Mouse (Mus musculus) lung, embryonic 14.5 days (tissue): ENCODE measurements around the gene Evi2b. TPM values are rescaled to one million over a fixed set of nuclear protein-coding genes. Genes with fewer than 3 reads are reported as not detected.

Source experiments
- ATAC-seq: fragments of 200-750 bp; cut with Nextera tagmentation; 2 replicates; pipeline ENCODE4 v1.8.0; 2017; ENCODE audit warnings: mild to moderate bottlenecking, moderate TSS enrichment, moderate library complexity; ENCODE audit not compliant: insufficient read depth
- DNase-seq: peaks from one replicate; pipeline ENCODE4 v3.0.0-alpha.2; 2015
- H3K27ac ChIP-seq: fragments of 300-500 bp; sonication (generic); 2 replicates; pipeline ENCODE4 v1.5.1; 2014; ENCODE audit warnings: low read depth, mild to moderate bottlenecking, moderate library complexity
- H3K27me3 ChIP-seq: fragments of 300-500 bp; sonication (generic); 2 replicates; pipeline ENCODE4 v1.6.1; 2014; ENCODE audit warnings: low read length, control low read depth; ENCODE audit not compliant: insufficient read depth
- H3K36me3 ChIP-seq: fragments of 300-500 bp; sonication (generic); 2 replicates; pipeline ENCODE4 v1.6.1; 2014; ENCODE audit warnings: control low read depth; ENCODE audit not compliant: insufficient read depth
- H3K4me1 ChIP-seq: fragments of 300-500 bp; sonication (generic); 2 replicates; pipeline ENCODE4 v1.6.1; 2014; ENCODE audit warnings: antibody characterized with exemption, control low read depth; ENCODE audit not compliant: insufficient read depth
- H3K4me2 ChIP-seq: fragments of 300-500 bp; sonication (generic); 2 replicates; pipeline ENCODE4 v1.6.1; 2014; ENCODE audit warnings: mild to moderate bottlenecking
- H3K4me3 ChIP-seq: fragments of 300-500 bp; sonication (generic); 2 replicates; pipeline ENCODE4 v1.5.1; 2014; ENCODE audit warnings: low read depth, low read length
- H3K9ac ChIP-seq: fragments of 300-500 bp; sonication (generic); 2 replicates; pipeline ENCODE4 v1.6.1; 2014
- H3K9me3 ChIP-seq: fragments of 300-500 bp; sonication (generic); 2 replicates; pipeline ENCODE4 v1.6.1; 2016; ENCODE audit warnings: low read depth, low read length, control low read depth
- CTCF ChIP-seq: IDR thresholded peaks from 2 replicates; pipeline ENCODE4 v1.5.1; 2016; ENCODE audit warnings: antibody characterized with exemption, low read depth
- WGBS: fragments of 180-500 bp; shearing (Covaris S2); extraction: QIAGEN DNeasy Blood & Tissue Kit; methylation state at CpG from one replicate; pipeline ENCODE4 v1.1.7; 2014; 5-methylcytosine and 5-hydroxymethylcytosine counted together
- polyA plus RNA-seq: library from polyadenylated mRNA; unstranded; fragments of >200 nt; fragmentation: Nextera tagmentation; extraction: Ambion mirVana; gene quantifications from 2 replicates; pipeline ENCODE4 v1.2.1, GENCODE M21; 2014

The Evi2b gene
- 0.53 and 0.88 TPM in 2 replicates for polyA plus RNA-seq

DNA sequence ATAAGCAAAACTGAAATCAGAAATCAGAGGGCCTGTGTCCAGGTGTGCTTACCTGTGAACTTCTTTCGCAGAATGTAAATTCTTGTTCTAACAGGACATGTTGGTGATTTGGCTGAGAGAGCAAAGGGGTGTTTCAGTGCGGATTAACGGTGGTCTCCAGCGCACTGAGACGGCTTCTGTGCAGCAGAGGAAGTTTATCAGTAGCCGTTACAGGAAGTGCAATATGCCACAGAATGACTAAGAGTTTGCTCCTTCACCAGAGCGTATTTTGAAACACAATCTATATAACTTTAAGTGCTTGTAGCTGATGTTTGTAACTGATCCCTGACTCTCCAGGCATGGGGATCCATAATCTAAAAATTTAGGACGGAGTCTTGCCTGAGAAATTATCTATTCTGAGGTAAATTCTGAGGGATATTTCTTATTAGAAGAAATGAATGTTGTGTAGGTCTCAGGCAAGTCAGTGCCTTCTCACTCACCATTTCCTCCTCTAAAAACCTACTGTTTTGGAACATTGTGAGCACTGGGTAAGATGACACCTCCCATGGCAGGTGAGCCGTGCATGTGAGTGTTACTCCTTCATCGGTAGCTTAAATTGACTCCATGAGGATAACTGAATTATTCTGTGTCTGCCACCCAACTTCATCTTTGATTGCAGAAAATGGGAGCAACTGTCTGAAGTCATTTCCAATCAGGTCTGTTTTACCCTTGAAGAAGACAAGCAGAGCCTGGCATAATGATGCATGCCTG, at the start of gene Evi2b:
Gene Evi2b (minus strand): TSS at position 203 of the 750 bp plus-strand sequence.
- no peak for TF ChIP-seq CTCF
- 66% methylated on average over 10 of the region's 10 CpGs for WGBS
- no peaks in the 10 kb centered on the region for H3K9me3 ChIP-seq
- no peak within 1 kb of the TSS; the same call in 1 of the 2 replicates for H3K27ac ChIP-seq
- H3K27me3 ChIP-seq = no peaks in the 10 kb centered on the region
- H3K4me3 ChIP-seq = no peak within 1 kb of the TSS
- no peaks in the 10 kb centered on the region for H3K4me1 ChIP-seq
- H3K4me2 ChIP-seq = no peak within 1 kb of the TSS
- peaks cover 7% of the 10 kb centered on the region; the same call in 1 of the 2 replicates for H3K36me3 ChIP-seq
- H3K9ac ChIP-seq = no peak within 1 kb of the TSS
- DNase-seq (no peak), ATAC-seq (no peak)

DNA sequence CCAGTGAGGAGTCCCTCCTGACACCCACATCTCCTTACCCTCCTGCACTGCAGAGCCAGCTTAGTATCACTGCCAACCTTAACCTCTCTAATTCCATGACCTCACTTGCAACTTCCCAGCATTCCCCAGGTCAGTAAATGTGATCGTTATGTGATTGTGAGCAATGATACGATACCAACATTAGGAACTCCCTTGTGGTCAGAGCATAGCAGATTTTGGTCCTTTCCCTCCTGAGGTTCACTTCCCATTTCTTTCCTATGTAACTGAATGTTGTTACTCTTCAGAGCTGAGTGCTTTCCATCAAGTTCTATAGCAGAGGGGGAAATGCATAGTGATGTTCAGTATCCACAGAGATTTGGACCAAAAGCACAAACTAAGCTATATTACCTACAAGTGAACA, 46.8 kb upstream of the Evi2b start:
- Histone ChIP-seq H3K36me3 (peaks cover 86% of the 10 kb centered on the region), H3K4me1 (no peaks in the 10 kb centered on the region), H3K9me3 (no peaks in the 10 kb centered on the region), H3K4me3 (no peak overlapping the region), H3K9ac (no peak overlapping the region), H3K4me2 (no peak overlapping the region), H3K27me3 (no peaks in the 10 kb centered on the region), H3K27ac (no peak overlapping the region)
- WGBS = 90% methylated on average over 2 of the region's 2 CpGs
- ATAC-seq = no peak
- no peak for TF ChIP-seq CTCF
- DNase-seq = no peak

GRCm38 (mm10) chr11:79568197-79568911, 44.8 kb upstream of the Evi2b start:
- H3K27ac ChIP-seq = no peak overlapping the region
- no peaks in the 10 kb centered on the region for H3K4me1 ChIP-seq
- H3K4me2 ChIP-seq = no peak overlapping the region
- H3K36me3 ChIP-seq = peaks cover 75% of the 10 kb centered on the region
- no peak overlapping the region for H3K4me3 ChIP-seq
- no peaks in the 10 kb centered on the region for H3K27me3 ChIP-seq
- no peak for TF ChIP-seq CTCF
- ATAC-seq (no peak), DNase-seq (no peak)
- no peak overlapping the region for H3K9ac ChIP-seq
- no peaks in the 10 kb centered on the region for H3K9me3 ChIP-seq
- WGBS = 86% methylated on average over 11 of the region's 11 CpGs

- no peak for ATAC-seq
- WGBS = 57% methylated on average over 1 of the region's 1 CpGs
Measured at GRCm38 (mm10) chr11:79566947-79567346, 43.4 kb upstream of the Evi2b start.

DNA sequence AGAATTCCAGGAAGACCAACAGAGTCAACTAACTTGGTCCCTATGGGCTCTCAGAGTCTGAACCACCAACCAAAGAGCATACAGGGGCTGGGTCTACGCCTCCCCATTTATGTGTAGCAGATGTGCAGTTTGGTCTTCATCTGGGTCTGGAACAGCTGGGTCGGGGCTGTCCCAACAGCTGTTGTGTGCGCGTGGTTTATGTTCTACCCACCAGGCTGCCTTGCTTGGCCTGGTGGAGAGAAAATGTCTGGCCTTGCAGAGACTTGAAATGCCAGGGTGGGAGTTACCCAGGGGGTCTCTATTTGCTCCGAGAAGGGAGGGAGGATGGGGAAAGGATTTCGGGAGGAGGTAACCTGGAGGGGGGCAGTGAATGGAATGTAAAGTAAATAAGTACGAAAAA, 39.9 kb upstream of the Evi2b start:
- WGBS = 92% methylated on average over 7 of the region's 7 CpGs
- ATAC-seq (no peak), DNase-seq (no peak)
- no peaks in the 10 kb centered on the region for H3K9me3 ChIP-seq
- H3K4me1 ChIP-seq = no peaks in the 10 kb centered on the region
- no peak for TF ChIP-seq CTCF
- H3K4me3 ChIP-seq = no peak overlapping the region
- no peak overlapping the region for H3K27ac ChIP-seq
- H3K27me3 ChIP-seq = no peaks in the 10 kb centered on the region
- peaks cover 72% of the 10 kb centered on the region for H3K36me3 ChIP-seq
- H3K4me2 ChIP-seq = no peak overlapping the region
- H3K9ac ChIP-seq = no peak overlapping the region

More at GRCm38 (mm10) chr11:79566947-79567346, 43.4 kb upstream of the Evi2b start:
- TF ChIP-seq CTCF = 0 out of 2 replicates have a peak, but pooled peaks have one; percentile 10
- H3K36me3 ChIP-seq = peaks cover 73% of the 10 kb centered on the region
- no peak overlapping the region for H3K27ac ChIP-seq
- H3K4me1 ChIP-seq = no peaks in the 10 kb centered on the region
- DNase-seq = no peak
- H3K27me3 ChIP-seq = no peaks in the 10 kb centered on the region
- H3K4me3 ChIP-seq = no peak overlapping the region
- no peak overlapping the region for H3K4me2 ChIP-seq
- no peak overlapping the region for H3K9ac ChIP-seq
- H3K9me3 ChIP-seq = no peaks in the 10 kb centered on the region

DNA sequence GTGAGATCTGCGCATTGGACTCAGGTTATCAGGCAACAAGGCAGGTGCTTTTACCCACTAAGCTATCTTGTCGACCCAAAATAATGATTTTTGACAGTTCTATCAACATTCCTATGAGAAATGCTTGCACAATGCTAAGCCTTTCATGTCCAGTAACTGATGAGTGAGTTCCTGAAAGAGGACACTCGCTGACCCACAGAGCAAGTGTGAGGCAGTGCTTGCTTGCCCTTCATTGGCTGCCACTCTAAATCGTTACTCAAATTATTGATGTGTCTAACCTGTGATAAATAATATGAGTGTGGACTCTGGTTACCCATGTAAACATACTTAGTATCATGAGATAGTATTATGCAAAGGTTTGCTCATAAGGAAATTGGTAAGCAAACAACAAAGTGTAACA, 37.0 kb upstream of the Evi2b start:
- Histone ChIP-seq H3K9ac (no peak overlapping the region), H3K9me3 (no peaks in the 10 kb centered on the region), H3K4me3 (no peak overlapping the region), H3K36me3 (peaks cover 66% of the 10 kb centered on the region), H3K27ac (no peak overlapping the region), H3K4me1 (no peaks in the 10 kb centered on the region), H3K27me3 (no peaks in the 10 kb centered on the region), H3K4me2 (no peak overlapping the region)
- 86% methylated on average over 4 of the region's 4 CpGs for WGBS
- ATAC-seq (no peak), DNase-seq (no peak)
- TF ChIP-seq CTCF = no peak

DNA sequence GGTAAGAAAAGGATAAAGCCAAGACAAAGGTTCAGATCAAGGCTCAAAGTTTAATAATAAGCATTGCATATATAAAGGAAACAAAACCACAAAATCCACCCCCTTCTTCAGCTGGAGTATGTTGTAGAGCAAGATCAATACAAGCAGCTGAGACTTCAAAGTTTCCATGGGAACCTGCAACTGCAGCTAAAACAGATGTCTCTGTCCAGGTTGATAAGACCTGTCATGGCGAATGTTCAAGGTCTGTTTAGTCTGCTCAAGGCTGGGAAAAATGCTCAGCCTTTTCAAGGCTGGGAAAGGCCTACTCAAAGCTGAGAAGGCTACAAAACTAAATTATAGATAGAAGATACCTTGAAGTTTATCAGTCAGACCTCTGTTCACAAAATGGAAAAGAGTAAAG, 29.1 kb upstream of the Evi2b start:
- TF ChIP-seq CTCF = no peak
- no peak overlapping the region for H3K27ac ChIP-seq
- peaks cover 73% of the 10 kb centered on the region for H3K36me3 ChIP-seq
- H3K27me3 ChIP-seq = no peaks in the 10 kb centered on the region
- no peak overlapping the region for H3K4me2 ChIP-seq
- no peak overlapping the region for H3K9ac ChIP-seq
- DNase-seq (no peak), ATAC-seq (no peak)
- H3K4me3 ChIP-seq = no peak overlapping the region
- no peaks in the 10 kb centered on the region for H3K9me3 ChIP-seq
- H3K4me1 ChIP-seq = no peaks in the 10 kb centered on the region
- WGBS = 55% methylated on average over 1 of the region's 1 CpGs
